Mouse (Mus musculus) spleen, adult 10 weeks (tissue): ENCODE results near the gene Serpina1b. TPM values are rescaled to one million over a fixed set of nuclear protein-coding genes. Genes with fewer than 3 reads are reported as not detected.

ENCODE experiments used
- polyA plus RNA-seq: library from polyadenylated mRNA; stranded (reverse); fragments of 350-450 nt; fragmentation: Illumina TruSeq; extraction: RNeasy Lipid Tissue Mini Kit (QIAGEN cat#74804); gene quantifications from one replicate; pipeline ENCODE4 v1.2.3, GENCODE M21; 2015; ENCODE audit warnings: low replicate concordance; ENCODE audit not compliant: insufficient read depth

The Serpina1b gene
- 6.7 TPM for polyA plus RNA-seq

GRCm38 (mm10) chr12:103830273-103830672 lies at the start of gene Serpina1b:
Gene Serpina1b (minus strand): TSS chr12:103830373.

GRCm38 (mm10) chr12:103863101-103863974 lies 33.2 kb upstream of the Serpina1b start, which contains the start of gene Serpina1a:
Gene Serpina1a (minus strand): TSS chr12:103863562.

GRCm38 (mm10) chr12:103773246-103773851 lies 56.8 kb downstream of the Serpina1b start, which contains the start of gene Serpina1d:
Gene Serpina1d (minus strand): TSS chr12:103773592.

GRCm38 (mm10) chr12:103695429-103695828 lies 134.7 kb downstream of the Serpina1b start, which contains the start of gene Serpina1f:
Gene Serpina1f (minus strand): TSS chr12:103695529.

Other genes starting within 250 kb of the Serpina1b start
- gene Serpina10, start 198.9 kb downstream of the Serpina1b start, polyA plus RNA-seq = 2.3 TPM
- gene Serpina6, start 173.2 kb downstream of the Serpina1b start, polyA plus RNA-seq = not detected
- not detected for gene Serpina16, start 154.2 kb downstream of the Serpina1b start, polyA plus RNA-seq
- gene Serpina1f, start 134.8 kb downstream of the Serpina1b start, polyA plus RNA-seq = not detected
- 0.39 TPM for gene Serpina1d, start 56.8 kb downstream of the Serpina1b start, polyA plus RNA-seq
- 0.65 TPM for gene Serpina1a, start 33.2 kb upstream of the Serpina1b start, polyA plus RNA-seq
- gene Serpina1c, start 74.5 kb upstream of the Serpina1b start, polyA plus RNA-seq = 2.2 TPM
- gene Serpina1e, start 128.6 kb upstream of the Serpina1b start, polyA plus RNA-seq = 2.5 TPM
- 0.28 TPM for gene Serpina11, start 159.6 kb upstream of the Serpina1b start, polyA plus RNA-seq
- gene Serpina9, start 183.4 kb upstream of the Serpina1b start, polyA plus RNA-seq = 0.15 TPM
- gene Serpina12, start 214.1 kb upstream of the Serpina1b start, polyA plus RNA-seq = 0.23 TPM